Mouse (Mus musculus): ENCODE data around the gene Tssk4.

Tssk4 gene

GRCm38 (mm10) chr14:55649884-55650283 lies at the start of gene Tssk4:
TSS of gene Tssk4 (plus strand) at chr14:55650184.
- no peak for DNase-seq

DNA sequence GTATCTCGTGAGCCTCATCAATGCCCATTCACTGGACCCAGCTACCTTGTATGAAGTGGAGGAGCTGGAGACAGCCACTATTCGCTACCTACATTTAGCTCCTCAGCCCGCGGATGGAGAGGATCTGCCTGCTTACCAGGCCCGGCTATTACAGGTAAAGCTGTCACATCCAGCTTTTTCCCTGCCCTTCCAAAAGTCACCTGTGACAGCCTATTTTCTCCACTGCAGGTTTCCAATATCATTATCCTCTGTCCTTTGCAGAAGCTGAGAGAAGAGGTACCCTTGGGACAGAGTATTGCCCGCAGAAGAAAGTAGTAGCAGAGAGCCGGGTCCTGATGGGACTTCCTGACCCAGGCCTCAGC lies 46.7 kb upstream of the Tssk4 start, which contains the start of gene Irf9:
TSS of gene Irf9 (plus strand) at position 301 of the 362 bp plus-strand sequence.
- no peak for DNase-seq

DNA sequence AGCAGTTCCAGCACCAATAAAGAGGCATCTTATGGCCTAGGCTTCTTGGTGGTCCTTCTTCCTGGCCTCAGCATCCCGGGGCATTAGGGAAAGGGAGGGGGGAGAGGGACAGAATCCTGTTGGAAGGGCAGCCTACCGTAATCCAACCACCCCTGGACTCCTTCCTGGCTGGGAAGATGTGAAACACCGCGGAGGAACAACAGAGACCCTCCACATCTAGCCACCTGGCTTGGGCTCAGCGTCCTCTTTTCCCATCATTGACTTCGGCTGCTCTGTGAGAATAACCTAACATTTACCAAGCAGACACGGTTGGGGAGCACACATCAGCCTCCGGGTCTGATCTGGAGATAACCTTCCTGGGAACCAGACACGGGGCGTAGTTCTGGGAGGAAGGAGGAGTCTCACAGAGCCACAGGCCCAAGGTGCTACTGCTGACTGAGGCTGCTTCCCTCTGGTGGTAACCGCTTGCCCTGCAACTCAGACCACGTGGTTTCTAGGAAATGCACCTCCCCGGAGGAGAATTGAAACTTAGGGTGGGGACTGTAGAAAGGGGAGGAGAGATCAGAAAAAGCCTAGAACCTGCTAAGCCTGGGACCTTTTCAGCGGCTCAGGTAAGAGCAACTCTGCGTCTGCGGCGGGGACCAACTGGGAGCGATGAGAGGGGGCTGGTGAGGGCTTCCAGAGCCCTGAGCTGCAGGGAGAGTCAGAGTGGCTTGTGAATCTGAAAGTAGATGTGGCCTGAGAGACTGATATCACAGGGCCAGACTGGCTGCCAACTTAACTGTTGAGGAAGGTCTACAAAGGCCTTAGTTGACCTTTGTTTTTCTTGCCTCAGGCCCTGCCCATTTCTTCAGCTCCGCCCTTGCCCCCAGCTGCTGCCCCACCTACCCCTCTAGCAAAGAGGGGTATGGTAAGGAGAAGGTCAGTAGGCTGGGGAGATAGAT lies 46.1 kb upstream of the Tssk4 start:
- peak; percentile 89 to 93 for DNase-seq

DNA sequence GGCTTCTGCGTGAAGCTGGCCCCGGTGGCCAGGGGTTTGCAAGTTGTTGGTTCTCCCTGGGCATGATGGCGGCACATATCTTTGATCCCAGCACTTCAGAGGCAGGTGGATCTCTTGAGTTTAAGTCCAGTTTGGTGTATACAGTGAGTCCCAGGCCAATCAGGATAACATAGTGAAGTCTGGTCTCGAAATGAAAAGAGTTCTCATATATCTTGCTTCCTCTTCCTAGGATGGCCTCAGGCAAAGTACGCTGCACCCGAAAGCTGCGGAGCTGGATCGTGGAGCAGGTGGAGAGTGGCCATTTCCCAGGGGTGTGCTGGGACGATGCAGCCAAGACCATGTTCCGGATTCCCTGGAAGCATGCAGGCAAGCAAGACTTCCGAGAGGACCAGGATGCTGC lies 45.2 kb upstream of the Tssk4 start:
- DNase-seq: no peak

- DNase-seq: no peak
Measured at GRCm38 (mm10) chr14:55605743-55606459, 44.1 kb upstream of the Tssk4 start.

DNA sequence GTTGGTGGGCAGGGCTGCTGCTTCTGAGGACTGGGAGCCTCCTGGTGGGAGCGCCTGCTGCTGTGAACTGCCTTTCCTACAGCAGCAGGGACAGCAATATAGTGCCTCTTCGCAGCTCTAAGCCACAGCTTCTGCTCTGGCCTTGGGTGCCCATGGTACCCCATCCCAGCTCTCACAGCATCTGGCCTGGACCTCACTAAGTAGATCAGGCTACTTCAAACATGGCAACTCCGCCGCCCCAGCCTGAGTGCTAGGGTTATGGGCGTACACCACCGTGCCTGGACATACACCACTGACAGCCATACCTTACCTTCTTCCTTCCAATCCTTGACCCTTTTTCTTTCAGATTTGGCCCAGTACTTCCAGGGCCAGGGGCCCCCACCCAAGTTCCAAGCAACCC lies 41.6 kb upstream of the Tssk4 start:
- DNase-seq: no peak

DNA sequence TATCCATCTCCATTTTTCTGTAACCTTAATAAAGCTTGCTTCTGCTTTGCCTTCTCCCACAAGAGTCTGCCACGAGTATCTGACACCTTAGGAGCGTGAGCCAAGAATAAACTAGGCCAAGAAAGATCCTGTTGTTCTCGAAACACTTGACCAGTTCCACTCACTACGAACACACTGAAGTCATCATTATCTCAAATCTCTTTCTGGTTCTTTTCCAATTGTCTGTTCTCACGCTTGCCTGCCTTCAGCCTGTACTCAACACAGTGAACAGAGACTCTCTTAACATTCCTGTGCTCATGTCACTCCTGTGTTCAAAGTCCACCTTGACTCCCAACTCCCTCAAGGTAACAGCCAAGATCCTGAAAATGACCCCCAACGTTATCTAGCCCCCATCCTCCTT lies 36.6 kb upstream of the Tssk4 start:
- DNase-seq: no peak

- no peak for DNase-seq
Measured at GRCm38 (mm10) chr14:55614565-55615178, 35.3 kb upstream of the Tssk4 start.

DNA sequence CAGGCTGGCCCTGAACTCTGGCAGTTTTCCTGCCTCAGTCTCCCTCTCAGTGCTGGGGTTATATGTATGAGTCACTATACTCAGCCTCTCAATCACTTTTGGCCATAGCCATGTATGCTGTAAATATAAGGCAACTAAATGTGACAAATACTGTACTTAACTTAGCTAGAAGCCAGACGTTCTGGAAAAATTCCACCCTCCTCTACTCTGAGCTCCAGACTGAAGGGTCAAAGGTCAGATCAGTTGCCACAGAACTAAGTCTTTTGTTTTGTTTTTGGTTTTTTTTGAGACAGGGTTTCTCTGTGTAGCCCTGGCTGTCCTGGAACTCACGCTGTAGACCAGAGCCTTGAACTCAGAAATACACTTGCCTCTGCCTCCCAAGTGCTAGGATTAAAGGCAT lies 34.1 kb upstream of the Tssk4 start:
- no peak for DNase-seq

DNA sequence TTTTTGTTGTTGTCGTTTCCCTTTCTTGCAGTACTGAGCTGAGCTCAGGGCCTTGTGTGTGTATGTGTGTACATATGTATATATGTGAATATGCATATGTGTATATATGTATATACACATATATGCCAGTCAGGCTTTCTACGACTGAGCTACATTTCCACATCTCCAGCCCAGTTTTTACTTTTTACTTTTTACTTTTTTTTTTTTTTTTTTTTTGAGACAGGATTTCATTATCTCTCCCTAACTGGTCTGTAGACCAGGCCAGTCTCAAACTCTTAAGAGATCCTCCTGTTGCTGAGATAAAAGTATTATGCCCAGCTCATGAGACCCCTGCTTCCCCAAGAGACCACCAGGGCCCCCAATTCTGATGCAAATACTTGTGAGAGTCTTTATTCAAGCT lies 33.1 kb upstream of the Tssk4 start:
- DNase-seq: no peak

GRCm38 (mm10) chr14:55617822-55618221 lies 32.2 kb upstream of the Tssk4 start, which contains the start of gene Rec8:
TSS of gene Rec8 (plus strand) at chr14:55618037.
- DNase-seq: no peak

DNA sequence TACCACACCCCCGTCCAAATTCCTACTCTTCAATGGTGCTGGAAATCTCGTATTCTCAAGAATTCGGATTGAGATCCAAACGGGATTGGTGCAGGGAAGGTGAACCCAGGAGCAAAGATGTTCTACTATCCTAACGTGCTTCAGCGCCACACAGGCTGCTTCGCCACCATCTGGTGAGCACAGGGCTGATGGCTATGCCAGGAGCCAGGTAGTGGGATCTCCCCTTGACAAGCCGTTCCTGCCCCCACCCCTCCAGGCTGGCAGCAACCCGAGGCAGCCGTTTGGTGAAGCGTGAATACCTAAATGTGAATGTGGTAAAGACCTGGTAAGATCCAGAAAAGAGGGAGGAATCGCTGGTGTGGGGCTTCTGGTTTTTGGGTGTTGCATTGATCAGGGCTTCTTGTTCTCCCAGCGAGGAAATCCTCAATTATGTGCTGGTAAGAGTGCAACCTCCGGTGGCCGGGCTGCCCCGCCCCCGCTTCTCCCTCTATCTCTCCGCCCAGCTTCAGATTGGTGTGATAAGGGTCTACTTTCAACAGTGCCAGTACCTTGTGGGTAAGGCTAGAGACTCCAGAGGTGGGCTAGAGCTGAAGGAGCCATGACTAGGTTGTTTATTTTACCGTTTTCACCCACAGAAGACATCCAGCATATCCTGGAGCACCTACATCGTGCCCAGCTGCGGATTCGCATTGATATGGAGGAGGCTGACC lies 31.3 kb upstream of the Tssk4 start:
- no peak for DNase-seq

GRCm38 (mm10) chr14:55628077-55628827 lies 21.7 kb upstream of the Tssk4 start:
- no peak for DNase-seq

GRCm38 (mm10) chr14:55629312-55629711 lies 20.7 kb upstream of the Tssk4 start:
- peak; percentile 50 to 76 for DNase-seq

GRCm38 (mm10) chr14:55634874-55635522 lies 15.0 kb upstream of the Tssk4 start:
- DNase-seq: no peak

DNA sequence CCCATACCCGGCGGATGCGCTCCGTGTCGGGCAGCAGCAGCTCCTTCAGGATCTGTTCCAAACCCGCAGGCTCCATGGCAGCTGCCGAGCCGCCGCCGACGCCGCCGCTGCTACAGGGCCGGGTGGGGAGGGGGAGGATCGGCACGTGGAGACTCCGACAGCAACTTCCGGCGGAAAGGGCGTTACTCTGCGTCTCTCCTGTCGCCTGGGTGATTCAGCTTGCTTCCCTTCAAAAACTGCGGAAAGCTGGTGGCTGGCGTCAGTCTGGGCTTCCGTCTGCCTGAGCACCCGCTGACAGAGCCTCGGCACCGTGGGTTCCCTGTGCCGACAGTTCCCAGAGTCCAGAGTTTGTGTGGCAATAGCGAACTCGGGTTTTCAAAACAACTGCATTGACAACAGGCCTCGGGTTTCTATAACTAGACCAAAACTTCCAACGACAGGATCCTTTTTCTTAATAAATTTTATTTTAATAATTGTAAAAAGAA lies 14.4 kb upstream of the Tssk4 start, which contains the start of gene Ipo4:
TSS of gene Ipo4 (minus strand) at position 435 of the 485 bp plus-strand sequence.
- peak; percentile 69 for DNase-seq

- DNase-seq: no peak
Measured at GRCm38 (mm10) chr14:55637795-55638194, 12.2 kb upstream of the Tssk4 start, which contains the start of gene Gm49378. TSS of gene Gm49378 (minus strand) at chr14:55637895.

DNA sequence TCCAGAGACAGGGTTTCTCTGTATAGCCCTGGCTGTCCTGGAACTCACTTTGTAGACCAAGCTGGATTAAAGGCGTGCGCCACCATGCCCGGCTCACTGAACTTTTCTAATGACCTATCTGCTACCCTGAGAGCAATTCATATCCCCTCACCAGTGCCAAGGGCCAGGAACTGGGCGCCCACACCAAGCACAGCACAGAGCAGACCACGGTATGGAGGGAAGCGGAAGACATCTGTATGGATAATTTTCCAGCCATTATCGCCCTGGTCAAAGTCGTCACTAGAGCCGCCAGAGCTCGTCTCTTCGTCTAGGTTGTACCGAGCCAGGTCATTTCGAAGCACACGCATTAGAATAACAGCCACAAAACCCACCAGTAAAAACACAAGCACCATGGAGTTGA lies 9.2 kb upstream of the Tssk4 start:
- DNase-seq: no peak

DNA sequence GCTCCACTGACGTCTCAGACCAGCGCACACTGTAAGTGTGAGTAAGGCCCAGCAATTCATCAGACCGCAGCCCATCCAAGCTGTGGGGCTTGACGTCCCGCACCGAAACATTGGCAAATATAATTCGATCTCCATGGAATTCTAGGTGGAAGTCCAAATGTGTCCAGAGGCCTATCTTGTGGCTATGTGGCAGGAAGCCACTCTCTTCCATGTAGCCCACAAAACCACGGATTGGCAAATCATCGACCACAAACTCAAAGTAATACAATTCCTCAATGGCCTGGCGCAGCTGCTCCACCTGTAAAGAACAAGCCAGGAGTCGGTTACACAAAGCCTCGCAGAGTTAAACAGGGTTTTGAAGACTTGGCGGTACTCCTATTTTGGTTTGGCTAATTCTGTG lies 8.7 kb upstream of the Tssk4 start:
- no peak for DNase-seq

DNA sequence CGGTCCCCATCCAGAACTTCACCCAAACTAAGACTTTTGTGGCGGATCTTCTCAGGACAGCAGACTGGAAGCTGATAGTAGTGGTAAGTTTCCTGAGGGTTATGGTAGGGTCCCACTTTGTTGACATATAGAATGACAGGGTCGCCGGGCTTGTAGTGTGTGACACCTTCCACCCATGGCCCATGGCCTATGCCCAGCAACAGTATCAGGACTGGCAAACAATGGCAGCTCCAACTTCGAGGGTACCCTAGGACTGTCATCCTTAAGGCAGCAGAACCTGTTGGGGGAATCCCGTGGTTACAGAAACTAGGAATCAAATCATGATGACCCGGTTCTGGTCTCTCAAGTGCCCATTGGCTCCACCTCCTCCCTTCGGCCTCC lies 7.3 kb upstream of the Tssk4 start:
- no peak for DNase-seq
